Mouse (Mus musculus) MEL (cell line): ENCODE results near the gene Srf. TPM values are rescaled to one million over a fixed set of nuclear protein-coding genes. Genes with fewer than 3 reads are reported as not detected.

Experiments
- DNase-seq: peaks from one replicate; pipeline ENCODE4 v3.0.0; 2011; ENCODE audit warnings: low read depth, low spot score
- H3K27ac ChIP-seq: 2 replicates; pipeline ENCODE4 v1.5.1; 2012; ENCODE audit warnings: low read depth, mild to moderate bottlenecking, control low read depth, low read length, moderate library complexity; ENCODE audit not compliant: control insufficient read depth
- H3K27me3 ChIP-seq, 2 experiments: fragments of 150-350 bp in 1 of 2; sonication (generic) in 1 of 2; 2 replicates each; pipeline ENCODE4 v1.6.1; 2012; ENCODE audit warnings: low read length in 2 of 2, mild to moderate bottlenecking in 2 of 2, improper control_type of control experiment in 1 of 2, moderate library complexity in 1 of 2; ENCODE audit not compliant: insufficient read depth in 2 of 2, control insufficient read depth in 1 of 2
- H3K36me3 ChIP-seq, 2 experiments: 2 replicates each; pipeline ENCODE4 v1.6.1; 2012 to 2014; ENCODE audit warnings: low read length in 2 of 2, improper control_type of control experiment in 1 of 2, inconsistent platforms in 1 of 2, mild to moderate bottlenecking in 1 of 2; ENCODE audit not compliant: insufficient read depth in 2 of 2, control insufficient read depth in 1 of 2
- H3K4me1 ChIP-seq, 2 experiments: fragments of 150-350 bp in 1 of 2; sonication (generic) in 1 of 2; 2 replicates each; pipeline ENCODE4 v1.6.1; 2012; ENCODE audit warnings: low read length in 2 of 2, improper control_type of control experiment in 1 of 2, mild to moderate bottlenecking in 1 of 2; ENCODE audit not compliant: insufficient read depth in 2 of 2, control insufficient read depth in 1 of 2
- H3K4me3 ChIP-seq, 2 experiments: fragments of 150-350 bp in 1 of 2; sonication (generic) in 1 of 2; 2 replicates each; pipeline ENCODE4 v1.5.1; 2012; ENCODE audit warnings: low read depth in 2 of 2, low read length in 2 of 2, mild to moderate bottlenecking in 2 of 2, moderate library complexity in 2 of 2, control low read depth in 1 of 2, improper control_type of control experiment in 1 of 2; ENCODE audit not compliant: control insufficient read depth in 1 of 2, insufficient read depth in 1 of 2
- H3K79me2 ChIP-seq: 2 replicates; pipeline ENCODE4 v1.6.1; 2012; ENCODE audit warnings: mild to moderate bottlenecking, low read length, moderate library complexity; ENCODE audit not compliant: control insufficient read depth, poor library complexity, insufficient read depth
- H3K9ac ChIP-seq: 2 replicates; pipeline ENCODE4 v1.6.1; 2012; ENCODE audit warnings: low read depth, mild to moderate bottlenecking, control low read depth, low read length, moderate library complexity; ENCODE audit not compliant: control insufficient read depth, poor library complexity, severe bottlenecking
- H3K9me3 ChIP-seq: fragments of 150-350 bp; sonication (generic); replicated peaks from 2 replicates; pipeline ENCODE4 v1.6.1; 2012; ENCODE audit warnings: mild to moderate bottlenecking, low read length, improper control_type of control experiment, moderate library complexity; ENCODE audit not compliant: insufficient read depth
- BHLHE40 ChIP-seq: IDR thresholded peaks from 2 replicates; pipeline ENCODE4 v1.6.1; 2012; ENCODE audit warnings: low read depth, mild to moderate bottlenecking, inconsistent platforms, low read length, improper control_type of control experiment, borderline replicate concordance
- CHD1 ChIP-seq: IDR thresholded peaks from 2 replicates; pipeline ENCODE4 v1.6.1; 2012; ENCODE audit warnings: low read depth, mild to moderate bottlenecking, inconsistent platforms, low read length, improper control_type of control experiment
- ELF1 ChIP-seq: IDR thresholded peaks from 2 replicates; pipeline ENCODE4 v1.6.1; 2014; ENCODE audit warnings: low read depth, mild to moderate bottlenecking, inconsistent platforms, low read length, improper control_type of control experiment, moderate library complexity
- EP300 ChIP-seq, 2 experiments: IDR thresholded peaks; 2 replicates each; pipeline ENCODE4 v1.6.1; 2011; ENCODE audit warnings: improper control_type of control experiment in 2 of 2, low read length in 2 of 2, low read depth in 1 of 2, mild to moderate bottlenecking in 1 of 2
- JUND ChIP-seq: IDR thresholded peaks from 2 replicates; pipeline ENCODE4 v1.6.1; 2011; ENCODE audit warnings: low read depth, mild to moderate bottlenecking, improper control_type of control experiment, low read length
- MAFK ChIP-seq: IDR thresholded peaks from 2 replicates; pipeline ENCODE4 v1.6.1; 2011; ENCODE audit warnings: low read depth, mild to moderate bottlenecking, low read length, improper control_type of control experiment, borderline replicate concordance
- MAZ ChIP-seq: IDR thresholded peaks from 2 replicates; pipeline ENCODE4 v1.6.1; 2012; ENCODE audit warnings: low read depth, mild to moderate bottlenecking, inconsistent platforms, low read length, improper control_type of control experiment
- MYB ChIP-seq: IDR thresholded peaks from 2 replicates; pipeline ENCODE4 v1.6.1; 2011; ENCODE audit warnings: mild to moderate bottlenecking, low read depth, low read length, improper control_type of control experiment
- MYC ChIP-seq: IDR thresholded peaks from 2 replicates; pipeline ENCODE4 v1.6.1; 2011; ENCODE audit warnings: low read depth, mild to moderate bottlenecking, low read length, improper control_type of control experiment, moderate library complexity
- NELFE ChIP-seq: IDR thresholded peaks from 2 replicates; pipeline ENCODE4 v1.6.1; 2011; ENCODE audit warnings: low read depth, low read length, improper control_type of control experiment
- POLR2A ChIP-seq, 2 experiments: IDR thresholded peaks; 2 replicates each; pipeline ENCODE4 v1.6.1; 2011 to 2012; ENCODE audit warnings: low read length in 2 of 2, mild to moderate bottlenecking in 2 of 2, control low read depth in 1 of 2, improper control_type of control experiment in 1 of 2, low read depth in 1 of 2, moderate library complexity in 1 of 2; ENCODE audit not compliant: control insufficient read depth in 1 of 2, insufficient read depth in 1 of 2, poor library complexity in 1 of 2
- POLR2AphosphoS2 ChIP-seq: IDR thresholded peaks from 2 replicates; pipeline ENCODE4 v1.6.1; 2011; ENCODE audit warnings: low read length, improper control_type of control experiment
- RCOR1 ChIP-seq: IDR thresholded peaks from 2 replicates; pipeline ENCODE4 v1.6.1; 2012; ENCODE audit warnings: low read depth, mild to moderate bottlenecking, inconsistent platforms, low read length, improper control_type of control experiment
- SIN3A ChIP-seq: IDR thresholded peaks from 2 replicates; pipeline ENCODE4 v1.6.1; 2012; ENCODE audit warnings: low read length, improper control_type of control experiment, inconsistent platforms
- SMC3 ChIP-seq: IDR thresholded peaks from 2 replicates; pipeline ENCODE4 v1.6.1; 2011; ENCODE audit warnings: low read depth, low read length, improper control_type of control experiment
- TBP ChIP-seq: IDR thresholded peaks from 2 replicates; pipeline ENCODE4 v1.8.0; 2011; ENCODE audit warnings: low read depth, low read length, improper control_type of control experiment
- TCF12 ChIP-seq: IDR thresholded peaks from 2 replicates; pipeline ENCODE4 v1.6.1; 2014; ENCODE audit warnings: low read depth, mild to moderate bottlenecking, inconsistent platforms, low read length, improper control_type of control experiment, moderate library complexity
- USF1 ChIP-seq: IDR thresholded peaks from 2 replicates; pipeline ENCODE4 v1.6.1; 2014; ENCODE audit warnings: low read depth, mild to moderate bottlenecking, inconsistent platforms, low read length, improper control_type of control experiment, moderate library complexity
- USF2 ChIP-seq, 2 experiments: IDR thresholded peaks; 2 replicates each; pipeline ENCODE4 v1.6.1; 2011 to 2012; ENCODE audit warnings: improper control_type of control experiment in 2 of 2, low read length in 2 of 2, borderline replicate concordance in 1 of 2, inconsistent platforms in 1 of 2, low read depth in 1 of 2, mild to moderate bottlenecking in 1 of 2; ENCODE audit not compliant: insufficient read depth in 1 of 2
- ZC3H11A ChIP-seq: IDR thresholded peaks from 2 replicates; pipeline ENCODE4 v1.6.1; 2012; ENCODE audit warnings: low read depth, mild to moderate bottlenecking, inconsistent platforms, low read length, improper control_type of control experiment
- ZMIZ1 ChIP-seq: IDR thresholded peaks from 2 replicates; pipeline ENCODE4 v1.6.1; 2012; ENCODE audit warnings: low read depth, mild to moderate bottlenecking, inconsistent platforms, low read length, improper control_type of control experiment, moderate library complexity
- ZNF384 ChIP-seq: IDR thresholded peaks from 2 replicates; pipeline ENCODE4 v1.6.1; 2012; ENCODE audit warnings: low read depth, mild to moderate bottlenecking, inconsistent platforms, low read length, improper control_type of control experiment
- polyA plus RNA-seq, 2 experiments: library from polyadenylated mRNA; stranded (reverse) in 1 of 2; unstranded in 1 of 2; fragments of >175 nt in 1 of 2; fragments of >200 nt in 1 of 2; gene quantifications; 2 replicates each; pipeline versions ENCODE4 v1.2.1 to v1.2.4; 2012; ENCODE audit warnings: low replicate concordance in 2 of 2, low read depth in 1 of 2; ENCODE audit not compliant: insufficient read length in 2 of 2, insufficient read depth in 1 of 2, missing spikeins in 1 of 2
- total RNA-seq: library from RNA; depleted of rRNA; stranded (reverse); fragments of 300-350 nt; gene quantifications from 2 replicates; pipeline ENCODE4 v1.2.3, GENCODE M21; 2012

Gene Srf
- total and polyA plus RNA-seq, 3 experiments, result 43.9 to 114 TPM; not detected in 1

GRCm38 (mm10) chr17:46588173-46588572 is 32.2 kb upstream of the Srf start:
- H3K27ac ChIP-seq, result peak overlapping the region; percentile 88
- 0 out of 2 replicates have a peak, but pooled peaks have one; percentile 3 for TF ChIP-seq TBP
- peak in 1 of 2 experiments; percentile 20; a peak in 1 of 4 replicates for TF ChIP-seq EP300 (IDR thresholded peaks at IDR 0.05; ENCODE audit: low read depth in 1 of 2, low read length in 2 of 2)
- TF ChIP-seq ELF1, result no peak
- TF ChIP-seq CHD1, result no peak
- TF ChIP-seq SIN3A, result peak; percentile 22; the same call in 1 of the 2 replicates
- TF ChIP-seq USF1, result peak; percentile 73
- peak; percentile 22; the same call in 1 of the 2 replicates for TF ChIP-seq NELFE
- TF ChIP-seq MAZ, result peak; percentile 73; the same call in 1 of the 2 replicates
- peak; percentile 29; the same call in 1 of the 2 replicates for TF ChIP-seq BHLHE40
- peak in 1 of 2 experiments; percentile 22; a peak in 1 of 4 replicates for TF ChIP-seq POLR2A (IDR thresholded peaks at IDR 0.05; ENCODE audit: control insufficient read depth in 1 of 2, insufficient read depth in 1 of 2, low read depth in 1 of 2, low read length in 2 of 2, poor library complexity in 1 of 2)
- TF ChIP-seq MYB, result no peak
- TF ChIP-seq ZMIZ1, result 0 out of 2 replicates have a peak, but pooled peaks have one; percentile 23
- H3K4me1 ChIP-seq, result peaks cover 7 to 18% of the 10 kb centered on the region in 2 experiments; a peak in 3 of 4 replicates
- no peaks in the 10 kb centered on the region; a peak in 1 of 4 replicates for H3K27me3 ChIP-seq
- peak overlapping the region; percentile 62 for H3K9ac ChIP-seq
- no peaks in the 10 kb centered on the region for H3K79me2 ChIP-seq
- H3K4me3 ChIP-seq, result peak overlapping the region; percentile 21 to 43
- H3K36me3 ChIP-seq, result peaks cover 0 to 6% of the 10 kb centered on the region in 2 experiments; a peak in 1 of 4 replicates
- DNase-seq, result peak; percentile 95
- H3K9me3 ChIP-seq, result no peaks in the 10 kb centered on the region

DNA sequence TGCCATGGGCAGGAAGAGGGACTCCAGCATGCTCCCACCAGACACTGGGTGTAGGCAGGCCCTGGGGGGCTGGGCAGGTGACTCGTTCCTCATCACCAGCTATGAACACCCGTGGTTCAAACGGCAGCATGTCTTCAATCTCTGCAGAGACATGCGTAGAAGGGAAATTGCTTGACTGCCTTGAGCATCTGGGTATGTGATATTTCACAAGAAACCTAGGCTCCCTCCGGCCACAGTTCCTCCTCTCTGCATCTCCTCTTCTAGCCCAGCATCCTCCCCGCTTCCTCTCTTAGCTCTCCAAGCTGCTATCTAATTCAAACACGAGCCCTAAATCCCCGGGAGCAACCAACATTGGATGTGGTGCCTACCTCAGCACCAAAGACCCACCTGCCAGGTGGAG is 30.4 kb upstream of the Srf start:
- DNase-seq, result no peak
- H3K79me2 ChIP-seq, result no peaks in the 10 kb centered on the region
- H3K36me3 ChIP-seq, result peaks cover 0 to 6% of the 10 kb centered on the region in 2 experiments; a peak in 1 of 4 replicates
- H3K9ac ChIP-seq, result no peak overlapping the region
- H3K27ac ChIP-seq, result no peak overlapping the region
- TF ChIP-seq JUND (no peak), MYC (no peak)
- peaks cover 7 to 18% of the 10 kb centered on the region in 2 experiments; a peak in 3 of 4 replicates for H3K4me1 ChIP-seq
- no peaks in the 10 kb centered on the region; a peak in 2 of 4 replicates for H3K27me3 ChIP-seq
- H3K9me3 ChIP-seq, result no peaks in the 10 kb centered on the region
- no peak overlapping the region for H3K4me3 ChIP-seq

DNA sequence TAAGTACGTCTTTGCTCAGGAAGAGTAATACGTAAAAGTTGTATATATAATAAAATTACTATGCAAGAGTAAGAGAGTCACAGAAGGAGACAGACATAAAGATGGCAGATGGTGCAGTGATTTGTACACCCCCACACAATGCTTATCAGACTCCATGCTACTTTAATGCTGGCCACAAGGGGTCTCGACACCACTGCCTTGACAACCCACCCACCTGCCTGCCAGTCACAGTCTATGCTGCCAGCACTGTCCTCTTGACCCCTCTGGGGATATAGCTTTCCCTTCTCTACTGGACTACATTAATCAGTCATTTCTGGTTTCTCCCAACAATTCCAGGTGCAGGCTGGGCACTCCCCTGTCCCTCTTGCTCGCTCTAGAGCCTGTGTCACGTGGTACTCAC is 22.7 kb upstream of the Srf start:
- H3K4me1 ChIP-seq, result no peaks in the 10 kb centered on the region
- TF ChIP-seq SMC3, result no peak
- TF ChIP-seq MAFK, result no peak
- no peak for TF ChIP-seq TCF12
- TF ChIP-seq NELFE, result no peak
- no peak for TF ChIP-seq POLR2AphosphoS2
- no peak for TF ChIP-seq USF2 (IDR thresholded peaks at IDR 0.05; ENCODE audit: borderline replicate concordance in 1 of 2, insufficient read depth in 1 of 2, low read depth in 1 of 2, low read length in 2 of 2)
- no peak for TF ChIP-seq RCOR1
- no peak for TF ChIP-seq ZC3H11A
- TF ChIP-seq ZNF384, result no peak
- TF ChIP-seq, all 39 proteins: peak for 0
- Histone ChIP-seq H3K36me3 (no peaks in the 10 kb centered on the region), H3K27ac (no peak overlapping the region), H3K79me2 (no peaks in the 10 kb centered on the region), H3K9me3 (no peaks in the 10 kb centered on the region), H3K9ac (no peak overlapping the region), H3K4me3 (no peak overlapping the region), H3K27me3 (no peaks in the 10 kb centered on the region; a peak in 1 of 4 replicates)
- no peak for DNase-seq
